Mouse (Mus musculus) kidney, embryonic 16.5 days (tissue): Measurements from ENCODE around the gene Crygc. TPM values are rescaled to one million over a fixed set of nuclear protein-coding genes. Genes with fewer than 3 reads are reported as not detected.
"Not testable (repeated sequence)": the region's sequence is repeated elsewhere in the genome, so short reads cannot be mapped to it uniquely, and the experiment has no call there.

Experiments
- ATAC-seq: fragments of 200-750 bp; cut with Nextera tagmentation; 2 replicates; pipeline ENCODE4 v1.8.0; 2017; ENCODE audit warnings: moderate TSS enrichment; ENCODE audit not compliant: low FRiP score, low TSS enrichment
- H3K27ac ChIP-seq: fragments of 300-500 bp; sonication (generic); 2 replicates; pipeline ENCODE4 v1.5.1; 2014; ENCODE audit warnings: low read length
- H3K27me3 ChIP-seq: fragments of 300-500 bp; sonication (generic); 2 replicates; pipeline ENCODE4 v1.6.1; 2014; ENCODE audit warnings: low read length, control low read depth, mixed read lengths; ENCODE audit not compliant: insufficient read depth
- H3K36me3 ChIP-seq: fragments of 300-500 bp; sonication (generic); 2 replicates; pipeline ENCODE4 v1.6.1; 2014; ENCODE audit warnings: low read length, control low read depth, mixed read lengths; ENCODE audit not compliant: insufficient read depth
- H3K4me1 ChIP-seq: fragments of 300-500 bp; sonication (generic); 2 replicates; pipeline ENCODE4 v1.6.1; 2014; ENCODE audit warnings: low read length, control low read depth, mixed read lengths; ENCODE audit not compliant: insufficient read depth
- H3K4me2 ChIP-seq: fragments of 300-500 bp; sonication (generic); replicated peaks from 2 replicates; pipeline ENCODE4 v1.6.1; 2014; ENCODE audit warnings: low read depth, low read length
- H3K4me3 ChIP-seq: fragments of 300-500 bp; sonication (generic); 2 replicates; pipeline ENCODE4 v1.5.1; 2014; ENCODE audit warnings: mild to moderate bottlenecking, low read length
- H3K9ac ChIP-seq: fragments of 300-500 bp; sonication (generic); replicated peaks from 2 replicates; pipeline ENCODE4 v1.6.1; 2014; ENCODE audit warnings: low read length
- H3K9me3 ChIP-seq: fragments of 300-500 bp; sonication (generic); 2 replicates; pipeline ENCODE4 v1.6.1; 2016; ENCODE audit warnings: low read length, control low read depth
- WGBS: fragments of 180-500 bp; shearing (Covaris S2); extraction: QIAGEN DNeasy Blood & Tissue Kit; methylation state at CpG from one replicate; pipeline ENCODE4 v1.1.7; 2014; 5-methylcytosine and 5-hydroxymethylcytosine counted together
- polyA plus RNA-seq: library from polyadenylated mRNA; unstranded; fragments of >200 nt; fragmentation: Nextera tagmentation; extraction: Ambion mirVana; gene quantifications from 2 replicates; pipeline ENCODE4 v1.2.1, GENCODE M21; 2015

Crygc gene
- polyA plus RNA-seq, 1 experiment from 2014 or later = not detected

DNA sequence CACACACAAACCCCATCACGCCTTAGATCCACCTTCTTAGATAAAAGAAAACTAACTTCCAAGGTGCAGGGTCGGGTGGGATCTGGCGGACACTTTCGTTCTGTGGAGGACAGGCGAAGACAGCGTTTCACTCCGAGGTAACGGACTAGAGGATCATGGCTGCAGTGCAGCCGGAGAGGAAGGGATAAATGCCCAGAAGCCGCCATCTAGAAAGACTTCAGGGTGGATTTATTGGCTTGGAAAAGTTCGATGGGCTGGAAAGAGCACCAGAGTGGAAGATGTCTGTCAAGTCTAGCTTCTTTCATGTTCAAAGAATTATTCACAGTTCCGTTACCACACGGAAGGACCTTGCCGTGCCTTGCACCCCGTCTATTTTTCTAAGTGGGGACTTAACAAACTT, 9.3 kb downstream of the Crygc start:
- Histone ChIP-seq H3K27me3 (no peaks in the 10 kb centered on the region), H3K4me2 (no peak overlapping the region), H3K36me3 (no peaks in the 10 kb centered on the region), H3K4me3 (no peak overlapping the region), H3K27ac (no peak overlapping the region), H3K9ac (no peak overlapping the region), H3K4me1 (no peaks in the 10 kb centered on the region), H3K9me3 (no peaks in the 10 kb centered on the region)
- ATAC-seq = no peak
- WGBS = 50% methylated on average over 15 of the region's 15 CpGs

DNA sequence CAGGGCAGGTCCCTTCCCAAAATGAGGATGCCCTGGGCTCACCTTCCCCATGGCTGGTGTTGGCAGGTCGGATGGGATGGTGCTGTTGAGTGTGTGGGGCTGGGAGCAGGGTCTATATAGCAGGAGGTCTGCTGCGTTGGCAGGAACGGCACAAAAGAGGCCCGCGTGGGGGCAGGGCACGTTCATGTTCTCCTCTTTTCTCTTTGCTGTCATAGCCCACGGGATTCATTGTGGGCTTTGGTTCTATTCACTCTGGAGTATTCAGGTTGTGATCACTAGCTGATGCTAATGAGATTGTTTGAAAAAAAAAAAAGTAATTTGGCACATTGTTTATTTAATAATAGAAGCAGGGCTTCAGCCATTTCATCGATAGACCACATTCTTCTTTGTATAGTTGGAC, 10.1 kb downstream of the Crygc start, which contains the start of gene Crygd:
Gene Crygd (minus strand): TSS at position 101 of the 400 bp plus-strand sequence.
- WGBS = 92% methylated on average over 8 of the region's 8 CpGs
- no peaks in the 10 kb centered on the region for H3K36me3 ChIP-seq
- no peaks in the 10 kb centered on the region for H3K4me1 ChIP-seq

DNA sequence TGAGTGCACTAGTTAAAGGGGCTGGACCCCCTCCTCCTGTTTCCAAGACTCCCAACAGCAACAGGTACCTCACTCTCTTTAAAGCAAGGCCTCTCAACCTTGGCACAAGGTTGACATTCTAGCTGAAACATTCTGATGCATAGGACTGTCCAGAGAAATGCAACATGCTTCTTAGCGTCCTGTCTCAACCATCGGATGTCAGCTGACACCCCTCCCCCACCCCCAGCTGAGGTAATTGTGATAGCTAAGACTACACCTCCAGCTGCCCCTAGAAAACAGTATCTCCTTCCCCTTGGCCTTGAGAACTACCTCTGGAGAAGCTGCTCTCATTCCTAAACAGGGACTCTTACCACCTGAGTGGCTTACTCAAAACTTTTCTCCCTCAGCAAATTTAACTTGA, 21.3 kb downstream of the Crygc start:
- ATAC-seq = no peak
- no peak overlapping the region for H3K4me3 ChIP-seq
- 22% methylated on average over 2 of the region's 2 CpGs for WGBS
- no peak overlapping the region for H3K4me2 ChIP-seq
- H3K9me3 ChIP-seq = no peaks in the 10 kb centered on the region
- no peaks in the 10 kb centered on the region for H3K36me3 ChIP-seq
- no peaks in the 10 kb centered on the region for H3K27me3 ChIP-seq
- no peak overlapping the region for H3K9ac ChIP-seq
- H3K27ac ChIP-seq = no peak overlapping the region
- H3K4me1 ChIP-seq = peaks cover 5% of the 10 kb centered on the region; the same call in 1 of the 2 replicates

More for the DNA sequence above, 10.1 kb downstream of the Crygc start, which contains the start of gene Crygd:
- no peak within 1 kb of the TSS for H3K27ac ChIP-seq
- no peaks in the 10 kb centered on the region for H3K27me3 ChIP-seq
- no peak for ATAC-seq
- H3K4me3 ChIP-seq = no peak within 1 kb of the TSS
- H3K4me2 ChIP-seq = no peak within 1 kb of the TSS
- H3K9me3 ChIP-seq = no peaks in the 10 kb centered on the region
- H3K9ac ChIP-seq = no peak within 1 kb of the TSS

DNA sequence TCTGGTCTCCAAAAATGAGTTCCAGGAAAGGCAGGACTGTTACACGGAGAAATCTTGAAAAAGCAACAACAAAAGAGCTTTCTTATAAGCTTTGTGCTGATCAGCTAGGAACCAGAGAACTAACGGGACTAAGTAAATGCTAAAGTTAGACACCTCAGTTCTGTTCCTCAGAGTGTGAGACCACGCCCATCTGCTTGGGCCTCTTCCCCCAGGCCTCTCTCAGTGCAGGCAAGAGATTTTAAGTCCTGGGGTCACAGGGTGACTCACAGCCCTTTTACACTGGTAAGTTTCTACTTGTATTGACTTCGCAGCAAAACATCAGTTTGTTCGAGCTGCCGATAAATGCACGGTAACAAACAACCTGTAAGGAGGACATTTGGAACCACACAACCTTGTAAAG, 21.8 kb downstream of the Crygc start:
- H3K4me1 ChIP-seq = peaks cover 5% of the 10 kb centered on the region; the same call in 1 of the 2 replicates
- H3K27me3 ChIP-seq = no peaks in the 10 kb centered on the region
- no peak overlapping the region for H3K4me3 ChIP-seq
- H3K9ac ChIP-seq = no peak overlapping the region
- H3K36me3 ChIP-seq = no peaks in the 10 kb centered on the region
- no peak for ATAC-seq
- WGBS = 56% methylated on average over 7 of the region's 7 CpGs
- no peaks in the 10 kb centered on the region for H3K9me3 ChIP-seq
- H3K4me2 ChIP-seq = no peak overlapping the region
- no peak overlapping the region for H3K27ac ChIP-seq

DNA sequence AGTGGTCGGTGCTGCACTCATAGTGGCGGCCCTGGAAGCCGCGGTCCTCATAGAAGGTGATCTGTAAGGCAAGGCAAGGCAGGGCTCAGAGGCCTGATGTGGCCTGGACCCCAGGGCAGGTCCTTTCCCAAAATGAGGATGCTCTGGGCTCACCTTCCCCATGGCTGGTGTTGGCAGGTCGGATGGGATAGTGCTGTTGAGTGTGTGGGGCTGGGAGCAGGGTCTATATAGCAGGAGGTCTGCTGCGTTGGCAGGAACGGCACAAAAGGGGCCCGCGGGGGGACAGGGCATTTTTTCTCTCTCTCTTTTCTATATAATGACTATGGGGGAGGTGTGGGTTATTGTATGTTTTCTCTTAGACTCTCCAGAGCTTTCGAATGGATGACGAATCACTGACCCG, 22.5 kb downstream of the Crygc start, which contains the start of gene Cryge:
Gene Cryge (minus strand): TSS at position 198 of the 400 bp plus-strand sequence.
- H3K4me2 ChIP-seq, H3K4me3 ChIP-seq, H3K27me3 ChIP-seq, H3K4me1 ChIP-seq, H3K9ac ChIP-seq, H3K27ac ChIP-seq, H3K9me3 ChIP-seq, H3K36me3 ChIP-seq: not testable (repeated sequence)
- WGBS = 40% methylated on average over 8 of the region's 12 CpGs
- peak; percentile 27; the same call in 1 of the 2 replicates for ATAC-seq

DNA sequence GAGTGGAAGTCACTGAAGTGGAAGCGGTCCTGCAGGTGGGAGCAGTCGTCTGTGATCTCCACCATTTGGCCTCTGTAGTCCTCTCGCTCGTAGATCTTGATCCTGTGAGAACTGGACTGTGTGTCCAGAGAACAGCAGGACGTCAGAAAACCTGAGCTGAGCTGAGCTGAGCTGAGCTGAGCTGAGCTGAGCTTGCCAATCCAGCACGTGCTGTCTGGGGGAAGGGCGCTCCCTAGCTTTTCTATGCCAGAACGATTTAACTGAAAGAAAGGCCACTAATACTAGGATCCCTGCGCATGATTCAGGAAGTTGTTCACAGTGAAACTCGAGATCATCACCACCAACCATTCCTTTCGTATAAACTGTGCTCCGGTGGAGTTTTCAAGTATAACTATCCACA, 24.7 kb downstream of the Crygc start:
- ATAC-seq = peak; percentile 85
- no peak overlapping the region for H3K4me3 ChIP-seq
- no peaks in the 10 kb centered on the region for H3K9me3 ChIP-seq
- 36% methylated on average over 12 of the region's 12 CpGs for WGBS
- H3K4me2 ChIP-seq = no peak overlapping the region
- H3K9ac ChIP-seq = no peak overlapping the region
- peaks cover 5% of the 10 kb centered on the region; the same call in 1 of the 2 replicates for H3K4me1 ChIP-seq
- no peak overlapping the region for H3K27ac ChIP-seq
- H3K36me3 ChIP-seq = no peaks in the 10 kb centered on the region
- H3K27me3 ChIP-seq = no peaks in the 10 kb centered on the region

DNA sequence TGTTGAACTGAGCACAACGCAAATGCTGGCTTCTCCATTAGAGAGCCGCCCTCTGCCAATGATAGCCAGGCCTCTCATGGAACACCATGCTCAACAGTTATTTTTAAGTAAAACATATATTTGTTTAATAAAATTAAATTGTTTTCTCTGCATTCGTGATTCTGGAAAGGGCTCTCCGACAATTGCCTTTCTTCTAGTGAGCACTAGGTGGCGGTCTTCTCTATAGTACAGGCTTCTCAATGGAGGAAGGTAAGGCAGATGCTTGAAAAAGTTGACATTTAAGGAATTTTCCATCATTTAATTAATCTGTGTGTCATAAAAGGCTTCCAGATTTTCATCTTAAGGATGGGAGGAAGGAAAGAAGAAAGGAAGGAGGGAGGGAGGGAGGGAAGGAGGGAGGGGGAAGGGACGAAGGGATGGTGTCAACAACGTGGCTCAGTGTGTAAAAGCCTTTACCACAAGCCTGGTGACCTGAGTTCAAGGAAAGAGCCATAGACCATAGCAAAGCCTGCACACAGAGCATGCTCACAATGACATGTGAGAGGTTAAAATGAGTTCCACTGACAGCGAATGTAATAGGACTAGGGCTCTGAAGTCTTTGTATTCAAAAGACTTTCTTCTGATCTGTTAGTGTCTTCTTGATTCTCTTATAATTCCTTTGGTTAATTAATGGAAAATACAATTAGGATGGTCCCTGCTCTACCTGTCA, 26.9 kb downstream of the Crygc start:
- peaks cover 5% of the 10 kb centered on the region; the same call in 1 of the 2 replicates for H3K4me1 ChIP-seq
- 0 out of 2 replicates have a peak overlapping the region, but pooled peaks have one; percentile 5 for H3K4me2 ChIP-seq
- H3K27ac ChIP-seq = no peak overlapping the region
- H3K36me3 ChIP-seq = no peaks in the 10 kb centered on the region
- no peak overlapping the region for H3K9ac ChIP-seq
- no peaks in the 10 kb centered on the region for H3K9me3 ChIP-seq
- no peak overlapping the region for H3K4me3 ChIP-seq
- ATAC-seq = no peak; the same call in 1 of the 2 replicates
- WGBS = 37% methylated on average over 8 of the region's 8 CpGs
- H3K27me3 ChIP-seq = no peaks in the 10 kb centered on the region

DNA sequence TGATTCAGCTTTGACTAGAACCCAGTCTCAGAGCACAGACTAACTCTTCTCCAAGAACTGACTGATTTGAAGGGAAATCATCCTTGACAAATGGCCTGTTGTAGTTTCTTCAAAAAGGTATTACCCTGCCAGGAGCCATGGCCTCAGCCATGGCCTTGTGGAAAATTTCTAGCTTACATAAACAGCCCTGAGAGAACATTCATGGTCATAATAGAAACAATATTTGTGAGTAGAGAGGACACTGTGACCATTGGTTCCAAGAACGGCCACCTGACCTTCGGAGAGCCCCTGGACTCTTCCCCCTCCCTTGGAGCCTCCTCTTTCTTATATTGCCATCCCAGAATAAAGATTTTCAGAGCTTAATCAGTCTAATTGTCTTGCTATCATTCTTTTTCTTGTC, 30.1 kb downstream of the Crygc start:
- H3K9me3 ChIP-seq = no peaks in the 10 kb centered on the region
- H3K4me3 ChIP-seq = no peak overlapping the region
- WGBS = 89% methylated on average over 2 of the region's 2 CpGs
- no peaks in the 10 kb centered on the region for H3K36me3 ChIP-seq
- H3K4me2 ChIP-seq = no peak overlapping the region
- no peak for ATAC-seq
- 0 out of 2 replicates have a peak, but pooled peaks cover 4% of the 10 kb centered on the region for H3K4me1 ChIP-seq
- no peaks in the 10 kb centered on the region for H3K27me3 ChIP-seq
- H3K27ac ChIP-seq = no peak overlapping the region
- H3K9ac ChIP-seq = no peak overlapping the region

DNA sequence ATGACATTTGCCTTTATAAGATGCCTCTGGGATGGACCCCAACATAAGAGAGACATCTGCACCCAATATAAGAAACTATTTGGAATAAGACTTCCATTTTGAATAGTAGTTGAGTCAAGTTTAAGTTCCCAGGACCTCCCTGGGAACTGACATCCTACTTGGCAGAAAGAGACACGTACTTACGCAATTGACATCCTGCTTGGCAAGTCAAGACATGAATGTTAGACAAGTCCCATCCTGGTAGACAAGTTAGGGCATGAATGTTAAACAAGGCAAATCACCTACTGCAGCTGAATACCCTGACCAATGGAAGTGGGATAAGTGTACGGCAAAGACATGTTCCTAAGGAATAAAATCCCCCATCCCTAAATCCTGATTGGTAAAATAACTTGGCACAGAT, 31.7 kb downstream of the Crygc start:
- no peak overlapping the region for H3K4me3 ChIP-seq
- H3K36me3 ChIP-seq = no peaks in the 10 kb centered on the region
- no peak overlapping the region for H3K27ac ChIP-seq
- no peak for ATAC-seq
- H3K9me3 ChIP-seq = no peaks in the 10 kb centered on the region
- no peak overlapping the region for H3K4me2 ChIP-seq
- H3K9ac ChIP-seq = no peak overlapping the region
- 94% methylated on average over 3 of the region's 3 CpGs for WGBS
- H3K27me3 ChIP-seq = no peaks in the 10 kb centered on the region
- 0 out of 2 replicates have a peak, but pooled peaks cover 4% of the 10 kb centered on the region for H3K4me1 ChIP-seq

DNA sequence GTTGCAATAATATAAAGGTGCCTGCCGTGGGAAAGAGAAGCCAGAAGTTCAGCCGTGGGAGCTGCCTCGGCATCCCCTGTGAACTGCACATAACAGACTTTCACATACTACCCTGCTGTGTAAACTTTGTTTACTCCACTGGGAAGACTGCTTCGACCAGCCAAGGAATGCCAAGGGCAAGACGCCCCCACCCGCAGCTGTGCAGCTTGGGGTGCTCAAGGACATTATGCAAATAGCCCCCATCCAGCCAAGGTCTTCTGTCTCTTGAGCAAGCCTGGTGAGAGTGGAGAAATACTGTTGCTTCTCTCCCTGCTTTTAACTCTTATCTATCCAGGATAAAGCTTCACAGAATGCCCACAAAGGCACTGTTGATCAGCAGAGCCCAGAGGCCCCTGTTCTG, 32.7 kb downstream of the Crygc start:
- ATAC-seq = no peak

More for the DNA sequence above, 32.7 kb downstream of the Crygc start:
- H3K9me3 ChIP-seq = no peaks in the 10 kb centered on the region
- H3K36me3 ChIP-seq = no peaks in the 10 kb centered on the region
- no peak overlapping the region for H3K4me3 ChIP-seq
- no peaks in the 10 kb centered on the region for H3K27me3 ChIP-seq
- no peak overlapping the region for H3K4me2 ChIP-seq
- H3K9ac ChIP-seq = no peak overlapping the region
- H3K4me1 ChIP-seq = 0 out of 2 replicates have a peak, but pooled peaks cover 4% of the 10 kb centered on the region
- 55% methylated on average over 6 of the region's 6 CpGs for WGBS
- no peak overlapping the region for H3K27ac ChIP-seq
